Mouse (Mus musculus) liver, embryonic 14.5 days (tissue): ENCODE results near the gene Snrpa. TPM values are rescaled to one million over a fixed set of nuclear protein-coding genes. Genes with fewer than 3 reads are reported as not detected.

Source experiments
- ATAC-seq: fragments of 200-750 bp; cut with Nextera tagmentation; 2 replicates; pipeline ENCODE4 v1.8.0; 2017; ENCODE audit warnings: moderate number of reproducible peaks, mild to moderate bottlenecking, moderate library complexity; ENCODE audit not compliant: insufficient read depth
- DNase-seq, 3 experiments: peaks; one replicate each; pipeline ENCODE4 v3.0.0-alpha.2; 2012 to 2013; ENCODE audit warnings: low read depth in 3 of 3, low spot score in 3 of 3
- H3K27ac ChIP-seq: fragments of 300-500 bp; sonication (generic); 2 replicates; pipeline ENCODE4 v1.5.1; 2014; ENCODE audit warnings: moderate library complexity, mild to moderate bottlenecking, control low read depth, inconsistent platforms
- H3K27me3 ChIP-seq: fragments of 300-500 bp; sonication (generic); 2 replicates; pipeline ENCODE4 v1.6.1; 2014; ENCODE audit warnings: mild to moderate bottlenecking, low read length, moderate library complexity; ENCODE audit not compliant: control insufficient read depth, insufficient read depth
- H3K36me3 ChIP-seq: fragments of 300-500 bp; sonication (generic); replicated peaks from 2 replicates; pipeline ENCODE4 v1.6.1; 2014; ENCODE audit warnings: low read depth; ENCODE audit not compliant: control insufficient read depth, insufficient read depth
- H3K4me1 ChIP-seq, 2 experiments: fragments of 200-500 bp in 1 of 2; fragments of 300-500 bp in 1 of 2; sonication (generic) in 1 of 2; replicated peaks; 2 replicates each; pipeline ENCODE4 v1.6.1; 2012 to 2014; ENCODE audit warnings: antibody characterized with exemption in 1 of 2, inconsistent platforms in 1 of 2, low read length in 1 of 2; ENCODE audit not compliant: control insufficient read depth in 2 of 2, insufficient read depth in 2 of 2
- H3K4me2 ChIP-seq: fragments of 300-500 bp; sonication (generic); 2 replicates; pipeline ENCODE4 v1.6.1; 2014; ENCODE audit warnings: low read depth, mild to moderate bottlenecking, control low read depth, moderate library complexity
- H3K4me3 ChIP-seq, 2 experiments: fragments of 200-500 bp in 1 of 2; fragments of 300-500 bp in 1 of 2; sonication (generic) in 1 of 2; 2 replicates each; pipeline ENCODE4 v1.5.1; 2012 to 2014; ENCODE audit warnings: low read depth in 2 of 2, low read length in 2 of 2, mild to moderate bottlenecking in 2 of 2, control low read depth in 1 of 2, inconsistent platforms in 1 of 2, moderate library complexity in 1 of 2; ENCODE audit not compliant: insufficient read depth in 1 of 2
- H3K9ac ChIP-seq: fragments of 300-500 bp; sonication (generic); replicated peaks from 2 replicates; pipeline ENCODE4 v1.6.1; 2014; ENCODE audit warnings: mild to moderate bottlenecking, control low read depth, moderate library complexity
- H3K9me3 ChIP-seq: fragments of 300-500 bp; sonication (generic); 2 replicates; pipeline ENCODE4 v1.6.1; 2016; ENCODE audit warnings: low read length, mixed read lengths; ENCODE audit not compliant: control insufficient read depth
- CTCF ChIP-seq: IDR thresholded peaks from 2 replicates; pipeline ENCODE4 v1.5.1; 2016; ENCODE audit warnings: antibody characterized with exemption, low read depth, control low read depth
- EP300 ChIP-seq: IDR thresholded peaks from 2 replicates; pipeline ENCODE4 v1.6.1; 2016; ENCODE audit warnings: antibody characterized with exemption, low read depth
- WGBS: fragments of 180-500 bp; shearing (Covaris S2); extraction: QIAGEN DNeasy Blood & Tissue Kit; methylation state at CpG from one replicate; pipeline ENCODE4 v1.1.7; 2014; ENCODE audit not compliant: insufficient replicate concordance; 5-methylcytosine and 5-hydroxymethylcytosine counted together
- polyA plus RNA-seq, 2 experiments: library from polyadenylated mRNA; depleted of rRNA in 1 of 2; stranded (reverse) in 1 of 2; unstranded in 1 of 2; fragments of >200 nt; fragmentation: Nextera tagmentation in 1 of 2; extraction: Ambion mirVana in 1 of 2; gene quantifications; 2 replicates each; pipeline versions ENCODE4 v1.2.1 to v1.2.3; 2012 to 2014

The Snrpa gene
- polyA plus RNA-seq, 2 experiments: 82.6 to 93.3 TPM

DNA sequence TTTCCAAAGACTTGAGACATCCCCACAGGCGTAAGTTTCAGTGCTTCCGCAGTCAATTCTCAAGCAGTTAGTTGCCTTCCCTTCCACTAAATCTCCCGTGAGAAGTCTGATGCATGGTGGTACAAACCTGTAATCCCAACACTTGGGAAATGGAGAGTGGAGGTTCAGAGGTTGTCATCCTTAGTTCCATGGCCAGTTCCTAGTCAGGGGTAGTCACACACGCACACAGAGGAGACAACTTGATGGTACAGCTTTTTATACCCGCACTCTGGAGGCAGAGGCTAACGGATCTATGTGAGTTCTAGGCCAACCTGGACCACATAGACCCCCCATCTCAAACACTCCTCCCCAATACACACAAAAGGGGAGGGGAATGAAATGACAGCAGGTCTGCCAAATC lies 32.8 kb upstream of the Snrpa start:
- WGBS: 20% methylated on average over 6 of the region's 6 CpGs
- no peak for DNase-seq
- Histone ChIP-seq H3K4me2 (peak overlapping the region; percentile 92), H3K9ac (peak overlapping the region; percentile 69), H3K4me1 (peaks cover 29 to 36% of the 10 kb centered on the region in 2 experiments), H3K9me3 (no peaks in the 10 kb centered on the region), H3K27me3 (no peaks in the 10 kb centered on the region), H3K4me3 (peak overlapping the region; percentile 71 to 80), H3K27ac (peak overlapping the region; percentile 64), H3K36me3 (no peaks in the 10 kb centered on the region)
- no peak for ATAC-seq
- TF ChIP-seq EP300 (no peak), CTCF (no peak)

DNA sequence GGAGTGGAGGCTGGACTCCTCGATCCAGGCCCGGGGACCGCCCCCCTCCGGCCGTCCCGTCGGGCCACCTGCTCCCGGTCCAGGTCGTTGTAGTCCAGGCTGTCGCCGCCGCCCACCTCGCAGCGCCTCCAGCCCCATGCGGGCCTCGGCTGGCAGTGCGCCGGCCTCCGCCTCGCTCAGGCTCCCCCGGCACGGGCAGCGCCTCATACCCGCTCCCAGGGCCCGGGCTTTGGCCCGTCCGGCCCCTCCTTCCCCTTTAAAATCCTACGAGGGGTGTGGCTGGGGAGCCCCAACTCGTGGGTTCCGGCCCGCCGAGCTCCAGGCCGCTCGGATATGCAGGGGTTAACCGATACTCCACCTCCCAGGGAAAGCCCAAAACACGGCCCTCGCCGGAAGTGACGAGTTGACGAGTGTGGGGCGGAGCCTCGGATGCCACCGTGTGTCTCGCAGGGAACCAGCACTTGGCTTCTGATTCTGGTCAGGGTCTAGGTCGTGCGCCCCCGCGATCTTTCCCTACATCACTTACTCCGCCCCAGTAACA lies 32.3 kb upstream of the Snrpa start, which contains the start of gene Itpkc:
TSS of gene Itpkc (minus strand) at position 381 of the 541 bp plus-strand sequence.
- ATAC-seq: peak; percentile 81
- Histone ChIP-seq H3K9me3 (no peaks in the 10 kb centered on the region), H3K9ac (peak within 1 kb of the TSS; percentile 69), H3K27ac (peak within 1 kb of the TSS; percentile 64), H3K4me2 (peak within 1 kb of the TSS; percentile 92), H3K4me3 (peak within 1 kb of the TSS; percentile 71 to 80), H3K4me1 (peaks cover 26 to 36% of the 10 kb centered on the region in 2 experiments), H3K27me3 (no peaks in the 10 kb centered on the region), H3K36me3 (no peaks in the 10 kb centered on the region)
- DNase-seq: peak; percentile 83 to 92 (median 85)
- under 1% methylated on average over 49 of the region's 49 CpGs for WGBS
- TF ChIP-seq EP300: no peak
- TF ChIP-seq CTCF: peak; percentile 38; the same call in 1 of the 2 replicates

DNA sequence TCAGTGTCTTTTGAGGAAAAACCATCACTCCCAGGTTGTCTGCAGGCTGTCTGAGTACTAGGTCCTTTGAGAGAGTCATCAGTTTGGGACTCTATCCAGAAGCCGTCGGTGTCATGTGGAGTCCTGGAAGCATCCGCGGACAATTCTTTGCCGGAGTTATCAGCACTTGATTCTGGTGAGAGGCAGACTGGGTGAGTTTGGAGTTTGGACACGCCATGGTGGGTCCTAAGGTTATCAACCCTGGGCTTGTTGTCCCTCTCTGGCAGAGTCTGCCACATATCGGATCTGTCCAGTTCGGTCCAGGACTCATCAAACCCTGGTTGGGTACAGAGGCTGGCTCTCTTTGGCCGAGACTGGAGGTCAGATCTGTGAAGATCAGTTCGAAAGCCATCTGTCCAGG lies 31.6 kb upstream of the Snrpa start:
- Histone ChIP-seq H3K4me2 (peak overlapping the region; percentile 92), H3K4me1 (peaks cover 26 to 43% of the 10 kb centered on the region in 2 experiments), H3K9ac (peak overlapping the region; percentile 69), H3K9me3 (no peaks in the 10 kb centered on the region), H3K27me3 (no peaks in the 10 kb centered on the region), H3K36me3 (no peaks in the 10 kb centered on the region), H3K4me3 (peak overlapping the region; percentile 71 to 80), H3K27ac (peak overlapping the region; percentile 40)
- WGBS: 10% methylated on average over 10 of the region's 10 CpGs
- ATAC-seq (peak; percentile 1; the same call in 1 of the 2 replicates), DNase-seq (no peak)
- TF ChIP-seq EP300: no peak
- no peak for TF ChIP-seq CTCF

DNA sequence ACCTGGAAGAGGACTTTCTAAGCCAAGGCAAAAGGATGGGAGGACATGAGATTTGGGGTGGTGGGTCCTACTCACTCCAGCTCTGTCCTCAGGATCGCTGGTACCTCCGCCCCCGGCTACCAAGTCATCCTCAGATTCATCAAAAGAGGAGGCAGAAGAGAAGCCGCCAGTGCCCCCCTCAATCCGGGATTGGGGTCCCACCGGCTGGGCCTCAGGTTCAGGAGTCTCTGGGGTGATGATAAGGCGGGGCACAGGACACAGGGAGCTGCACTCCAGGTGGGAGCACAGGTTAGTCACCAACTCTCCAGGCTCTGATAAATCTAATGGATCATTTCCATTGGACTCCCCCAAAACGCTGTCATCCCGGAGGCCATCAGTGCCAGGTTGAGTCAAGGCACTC lies 31.2 kb upstream of the Snrpa start:
- H3K27ac ChIP-seq: no peak overlapping the region
- H3K4me3 ChIP-seq: peak overlapping the region; percentile 71 to 80
- TF ChIP-seq CTCF: no peak
- no peak for TF ChIP-seq EP300
- peak overlapping the region; percentile 69 for H3K9ac ChIP-seq
- H3K9me3 ChIP-seq: no peaks in the 10 kb centered on the region
- H3K4me1 ChIP-seq: peaks cover 30 to 47% of the 10 kb centered on the region in 2 experiments
- no peaks in the 10 kb centered on the region for H3K27me3 ChIP-seq
- H3K36me3 ChIP-seq: no peaks in the 10 kb centered on the region
- peak overlapping the region; percentile 92 for H3K4me2 ChIP-seq
- ATAC-seq (no peak), DNase-seq (no peak)
- WGBS: 40% methylated on average over 9 of the region's 9 CpGs

DNA sequence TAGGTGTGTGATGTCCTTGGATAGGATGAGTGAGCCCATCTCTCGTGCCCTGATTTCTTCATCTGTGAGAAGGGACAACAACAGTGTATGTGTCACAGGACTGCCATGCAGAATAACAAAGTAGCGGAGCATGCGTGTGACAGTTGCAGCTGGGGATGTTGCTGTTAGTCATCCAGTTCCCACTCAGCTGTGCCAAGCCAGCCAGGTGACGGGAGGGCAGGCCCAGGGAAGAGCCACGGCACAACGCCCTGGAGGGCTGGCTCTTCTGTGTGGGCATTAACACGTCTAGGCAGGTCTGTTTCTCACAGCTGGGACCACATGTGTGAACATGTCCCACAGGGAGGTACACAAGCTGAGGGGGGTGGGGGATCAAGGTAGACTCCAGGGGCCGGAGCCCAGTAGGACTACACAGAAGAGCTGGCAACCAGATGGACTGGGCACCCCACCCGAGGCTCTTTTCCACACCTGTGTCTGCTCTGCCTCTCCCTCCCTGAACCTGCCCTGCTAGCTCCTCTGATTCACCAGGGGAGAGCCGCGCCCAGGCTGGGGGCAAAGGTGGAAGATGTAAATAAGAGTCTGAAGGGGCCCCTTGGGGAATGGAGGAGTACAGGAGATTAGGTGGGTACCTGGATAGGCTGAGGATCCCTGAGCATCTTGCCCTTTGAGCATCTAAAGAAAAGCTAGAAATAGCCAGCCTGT lies 29.0 kb upstream of the Snrpa start:
- WGBS: 77% methylated on average over 11 of the region's 11 CpGs
- Histone ChIP-seq H3K4me2 (peak overlapping the region; percentile 14; the same call in 1 of the 2 replicates), H3K9ac (peak overlapping the region; percentile 18; the same call in 1 of the 2 replicates), H3K9me3 (no peaks in the 10 kb centered on the region), H3K36me3 (no peaks in the 10 kb centered on the region), H3K4me1 (peaks cover 34 to 54% of the 10 kb centered on the region in 2 experiments), H3K4me3 (no peak overlapping the region), H3K27ac (no peak overlapping the region), H3K27me3 (no peaks in the 10 kb centered on the region)
- TF ChIP-seq CTCF: no peak
- no peak for TF ChIP-seq EP300
- ATAC-seq: no peak
- DNase-seq: no peak
